8 mouse cellular contexts compared by ENCODE assay signal in the genomic region with DNA sequence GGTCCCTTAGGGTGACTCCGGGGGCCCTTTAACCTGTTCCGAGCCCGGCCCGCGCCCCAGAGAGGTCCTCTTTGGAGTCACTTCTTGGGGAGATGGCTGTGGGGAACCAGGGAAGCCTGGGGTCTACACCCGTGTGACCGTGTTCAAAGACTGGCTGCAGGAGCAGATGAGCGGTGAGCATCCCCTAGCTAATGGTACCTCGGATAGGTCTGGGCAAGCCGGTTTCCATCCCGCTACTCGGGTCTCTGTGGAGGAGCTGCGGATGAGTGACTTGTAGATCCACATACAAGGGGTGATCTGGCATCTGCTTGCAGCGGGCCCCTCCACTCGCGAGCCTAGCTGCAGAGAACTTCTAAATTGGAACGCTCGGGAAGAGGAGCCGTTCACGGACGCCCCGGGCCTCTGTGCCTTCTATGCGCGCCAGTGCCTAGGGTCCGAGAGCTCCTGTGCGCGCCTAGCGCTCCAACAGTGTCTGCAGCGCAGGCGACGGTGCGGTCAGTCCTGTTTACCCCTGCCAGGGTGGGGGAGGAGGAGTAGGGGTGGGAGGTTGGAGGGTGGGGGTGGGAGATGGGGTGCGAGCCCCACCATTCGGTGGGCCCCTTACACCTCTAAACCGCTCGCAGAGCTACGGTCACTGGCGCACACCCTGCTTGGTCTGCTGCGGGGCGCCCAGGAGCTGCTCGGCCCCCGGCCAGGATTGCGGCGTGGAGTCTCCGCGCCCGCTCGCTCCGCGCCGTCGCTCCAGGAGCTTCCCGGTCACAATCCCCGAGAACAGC. TPM values are rescaled to one million over a fixed set of nuclear protein-coding genes. Genes with fewer than 3 reads are reported as not detected.
DNase-seq lines count a peak whose midpoint lies in the region; ATAC-seq and TF ChIP-seq lines count a peak whose summit lies in the region.

No protein-coding gene starts in this region.

- H3K4me2 ChIP-seq in forebrain, embryonic 13.5 days, result peak overlapping the region; percentile 79
- peak overlapping the region; percentile 60 for H3K4me2 ChIP-seq in liver, embryonic 14.5 days (ENCODE audit: low read depth)

- no peaks in the 10 kb centered on the region for H3K36me3 ChIP-seq in heart, embryonic 10.5 days
- no peaks in the 10 kb centered on the region for H3K36me3 ChIP-seq in ES-E14 (ENCODE audit: control insufficient read depth, insufficient read depth, low read length, poor library complexity, severe bottlenecking)
- no peaks in the 10 kb centered on the region for H3K36me3 ChIP-seq in forebrain, embryonic 13.5 days (ENCODE audit: poor library complexity, severe bottlenecking)
- H3K36me3 ChIP-seq in liver, embryonic 14.5 days (replicated peaks; ENCODE audit: control insufficient read depth, insufficient read depth, low read depth), result no peaks in the 10 kb centered on the region

- peak overlapping the region; percentile 70 for H3K4me3 ChIP-seq in heart, embryonic 10.5 days
- peak overlapping the region; percentile 77 for H3K4me3 ChIP-seq in ES-E14 (ENCODE audit: insufficient read depth in 1 of 2, low read depth in 1 of 2, low read length in 2 of 2, poor library complexity in 1 of 2, severe bottlenecking in 1 of 2)
- peak overlapping the region; percentile 49 for H3K4me3 ChIP-seq in forebrain, embryonic 13.5 days
- H3K4me3 ChIP-seq in liver, embryonic 14.5 days (ENCODE audit: insufficient read depth in 1 of 2, low read depth in 2 of 2, low read length in 2 of 2), result peak overlapping the region; percentile 41 to 43

- no peak for TF ChIP-seq CTCF in liver, embryonic 14.5 days (IDR thresholded peaks at IDR 0.05; ENCODE audit: low read depth)

- peak overlapping the region; percentile 77 for H3K27ac ChIP-seq in heart, embryonic 10.5 days
- no peak overlapping the region for H3K27ac ChIP-seq in ES-E14 (ENCODE audit: insufficient read depth, low read depth, low read length, poor library complexity, severe bottlenecking)
- no peak overlapping the region for H3K27ac ChIP-seq in forebrain, embryonic 13.5 days
- no peak overlapping the region for H3K27ac ChIP-seq in liver, embryonic 14.5 days

- intact Hi-C loops in left cerebral cortex, postnatal 10 days (cut with DNase I), result loop anchor here (2.0 to 5.0 kb wide), 3 partner anchors 144 to 568 kb away; no protein-coding TSS in a partner anchor

- ATAC-seq in forebrain, embryonic 13.5 days, result peak; percentile 63
- ATAC-seq in liver, embryonic 14.5 days (ENCODE audit: insufficient read depth), result no peak

- H3K9me3 ChIP-seq in heart, embryonic 10.5 days, result no peaks in the 10 kb centered on the region
- no peaks in the 10 kb centered on the region for H3K9me3 ChIP-seq in ES-E14 (ENCODE audit: control insufficient read depth, insufficient read depth, low read depth, low read length)
- H3K9me3 ChIP-seq in forebrain, embryonic 13.5 days (replicated peaks), result no peaks in the 10 kb centered on the region
- H3K9me3 ChIP-seq in liver, embryonic 14.5 days (ENCODE audit: control insufficient read depth, low read length), result no peaks in the 10 kb centered on the region

- in situ Hi-C loops in ES-E14 (cut with MboI; ENCODE audit: low sequenced_read_pairs in 2 of 2, unreplicated experiment in 2 of 2), result no loop called here

- 1% methylated on average over 54 of the region's 54 CpGs for WGBS in heart, embryonic 10.5 days
- WGBS in forebrain, embryonic 13.5 days, result 2% methylated on average over 54 of the region's 54 CpGs
- 2% methylated on average over 54 of the region's 54 CpGs for WGBS in liver, embryonic 14.5 days (ENCODE audit: insufficient replicate concordance)

- DNase-seq in heart, embryonic 10.5 days (ENCODE audit: low spot score), result no peak
- DNase-seq in heart, adult 9 months (ENCODE audit: low spot score in 2 of 2), result no peak
- DNase-seq in ES-E14 (ENCODE audit: low read depth, low spot score), result no peak
- DNase-seq in liver, embryonic 14.5 days (ENCODE audit: low read depth in 3 of 3, low spot score in 3 of 3), result no peak
- no peak for DNase-seq in ovary, postnatal 14 days (ENCODE audit: low spot score)
- DNase-seq in spleen, adult 12 weeks (ENCODE audit: low spot score), result no peak
- no peak for DNase-seq in left cerebral cortex, postnatal 10 days (ENCODE audit: extremely low spot score in 1 of 2, low spot score in 2 of 2)

- TF ChIP-seq EP300 in liver, embryonic 14.5 days (IDR thresholded peaks at IDR 0.05; ENCODE audit: low read depth), result no peak

- H3K4me1 ChIP-seq in heart, embryonic 10.5 days, result peaks cover 15% of the 10 kb centered on the region; the same call in 1 of the 2 replicates
- H3K4me1 ChIP-seq in ES-E14 (ENCODE audit: control insufficient read depth in 2 of 2, insufficient read depth in 2 of 2, low read length in 2 of 2, poor library complexity in 1 of 2), result peaks cover 4 to 24% of the 10 kb centered on the region in 2 experiments; a peak in 3 of 4 replicates
- H3K4me1 ChIP-seq in forebrain, embryonic 13.5 days, result peaks cover 27% of the 10 kb centered on the region
- no peaks in the 10 kb centered on the region for H3K4me1 ChIP-seq in liver, embryonic 14.5 days (replicated peaks; ENCODE audit: control insufficient read depth in 2 of 2, insufficient read depth in 2 of 2, low read length in 1 of 2)

- H3K9ac ChIP-seq in ES-E14 (ENCODE audit: insufficient read depth, low read depth, low read length, poor library complexity, severe bottlenecking), result peak overlapping the region; percentile 84
- peak overlapping the region; percentile 66 for H3K9ac ChIP-seq in forebrain, embryonic 13.5 days
- H3K9ac ChIP-seq in liver, embryonic 14.5 days (replicated peaks), result no peak overlapping the region

- H3K27me3 ChIP-seq in heart, embryonic 10.5 days (ENCODE audit: insufficient read depth, poor library complexity, severe bottlenecking), result peaks cover 99% of the 10 kb centered on the region
- H3K27me3 ChIP-seq in forebrain, embryonic 13.5 days, result peaks cover 68% of the 10 kb centered on the region
- H3K27me3 ChIP-seq in liver, embryonic 14.5 days (ENCODE audit: control insufficient read depth, insufficient read depth, low read length), result peaks cover 33% of the 10 kb centered on the region

TF ChIP-seq in ES-E14, 5 proteins besides CTCF, POLR2A, EP300 and RAD21:
- no peak for TF ChIP-seq MAFK (IDR thresholded peaks at IDR 0.05; ENCODE audit: insufficient read depth, low read depth, low read length)
- TF ChIP-seq ZC3H11A (IDR thresholded peaks at IDR 0.05; ENCODE audit: borderline replicate concordance, low read depth, low read length), result no peak
- TF ChIP-seq HCFC1 (IDR thresholded peaks at IDR 0.05; ENCODE audit: borderline replicate concordance, insufficient read depth, low read length), result no peak
- no peak for TF ChIP-seq ZNF384 (IDR thresholded peaks at IDR 0.05; ENCODE audit: low read depth, low read length)
- no peak for TF ChIP-seq CHD2 (IDR thresholded peaks at IDR 0.05; ENCODE audit: low read depth, low read length)

RNA-seq across cellular contexts. Expression of gene Prss56, which starts 3.3 kb away (rescaled TPM):
- polyA plus RNA-seq in heart, embryonic 10.5 days (2016; fragmentation: Nextera tagmentation; extraction: Ambion mirVana), result not detected in 2 replicates
- 0.36 and 0.37 TPM in 2 replicates for total RNA-seq in ES-E14 (2012; rRNA removed)
- polyA plus RNA-seq in forebrain, embryonic 13.5 days (2015; fragmentation: Nextera tagmentation; extraction: Ambion mirVana), result 0.17 TPM in 1 of 2 replicates, not detected in the other
- not detected in 2 replicates for polyA plus RNA-seq in liver, embryonic 14.5 days (2012; rRNA removed)
- polyA plus RNA-seq in liver, embryonic 14.5 days (2014; fragmentation: Nextera tagmentation; extraction: Ambion mirVana), result not detected in 2 replicates
- total RNA-seq in left cerebral cortex, postnatal 10 days (2021), result 1 to 10 TPM; 2.2 to 2.8 TPM

RNA-seq across cellular contexts. Expression of gene Chrnd, which starts 4.0 kb away (rescaled TPM):
- polyA plus RNA-seq in heart, embryonic 10.5 days (2016; fragmentation: Nextera tagmentation; extraction: Ambion mirVana), result 0.09 and 0.13 TPM in 2 replicates
- 0.13 TPM in 1 of 2 replicates, not detected in the other for total RNA-seq in ES-E14 (2012; rRNA removed)
- polyA plus RNA-seq in forebrain, embryonic 13.5 days (2015; fragmentation: Nextera tagmentation; extraction: Ambion mirVana), result not detected in 2 replicates
- not detected in 2 replicates for polyA plus RNA-seq in liver, embryonic 14.5 days (2012; rRNA removed)
- polyA plus RNA-seq in liver, embryonic 14.5 days (2014; fragmentation: Nextera tagmentation; extraction: Ambion mirVana), result not detected in 2 replicates
- total RNA-seq in left cerebral cortex, postnatal 10 days (2021), result not detected

RNA-seq across cellular contexts. Expression of gene Chrng, which starts 18.0 kb away (rescaled TPM):
- 0.34 and 0.96 TPM in 2 replicates for polyA plus RNA-seq in heart, embryonic 10.5 days (2016; fragmentation: Nextera tagmentation; extraction: Ambion mirVana)
- total RNA-seq in ES-E14 (2012; rRNA removed), result 0.13 and 0.16 TPM in 2 replicates
- not detected in 2 replicates for polyA plus RNA-seq in forebrain, embryonic 13.5 days (2015; fragmentation: Nextera tagmentation; extraction: Ambion mirVana)
- not detected in 2 replicates for polyA plus RNA-seq in liver, embryonic 14.5 days (2012; rRNA removed)
- not detected in 2 replicates for polyA plus RNA-seq in liver, embryonic 14.5 days (2014; fragmentation: Nextera tagmentation; extraction: Ambion mirVana)
- not detected for total RNA-seq in left cerebral cortex, postnatal 10 days (2021)

RNA-seq across cellular contexts. Expression of gene Eif4e2, which starts 27.3 kb away (rescaled TPM):
- polyA plus RNA-seq in heart, embryonic 10.5 days (2016; fragmentation: Nextera tagmentation; extraction: Ambion mirVana), result 153 and 174 TPM in 2 replicates
- total RNA-seq in ES-E14 (2012; rRNA removed), result 165 and 221 TPM in 2 replicates
- 103 and 108 TPM in 2 replicates for polyA plus RNA-seq in forebrain, embryonic 13.5 days (2015; fragmentation: Nextera tagmentation; extraction: Ambion mirVana)
- polyA plus RNA-seq in liver, embryonic 14.5 days (2012; rRNA removed), result 18.9 and 34.8 TPM in 2 replicates
- polyA plus RNA-seq in liver, embryonic 14.5 days (2014; fragmentation: Nextera tagmentation; extraction: Ambion mirVana), result 54.9 and 59.7 TPM in 2 replicates
- 10 to 100 TPM; 83.2 to 84.2 TPM for total RNA-seq in left cerebral cortex, postnatal 10 days (2021)

RNA-seq across cellular contexts. Expression of gene Ecel1, which starts 30.1 kb away (rescaled TPM):
- 0.09 and 0.10 TPM in 2 replicates for polyA plus RNA-seq in heart, embryonic 10.5 days (2016; fragmentation: Nextera tagmentation; extraction: Ambion mirVana)
- 1.1 and 2.9 TPM in 2 replicates for total RNA-seq in ES-E14 (2012; rRNA removed)
- polyA plus RNA-seq in forebrain, embryonic 13.5 days (2015; fragmentation: Nextera tagmentation; extraction: Ambion mirVana), result 20.0 and 20.2 TPM in 2 replicates
- 0.02 and 0.11 TPM in 2 replicates for polyA plus RNA-seq in liver, embryonic 14.5 days (2012; rRNA removed)
- polyA plus RNA-seq in liver, embryonic 14.5 days (2014; fragmentation: Nextera tagmentation; extraction: Ambion mirVana), result not detected in 2 replicates
- 1 to 10 TPM; 4.6 to 6.5 TPM for total RNA-seq in left cerebral cortex, postnatal 10 days (2021)
